Mouse (Mus musculus): ENCODE results near the gene Ankrd44. TPM values are rescaled to one million over a fixed set of nuclear protein-coding genes. Genes with fewer than 3 reads are reported as not detected.

Ankrd44 gene
- polyA plus RNA-seq, 1 experiment = 4.6 TPM

GRCm38 (mm10) chr1:54858898-54859297 lies 67.3 kb downstream of the Ankrd44 start:
- Histone ChIP-seq H3K4me3 (no peak overlapping the region), H3K36me3 (ENCODE audit: control insufficient read depth, insufficient read depth) (no peaks in the 10 kb centered on the region), H3K4me2 (ENCODE audit: low read depth) (no peak overlapping the region), H3K79me2 (ENCODE audit: control insufficient read depth, insufficient read depth) (no peaks in the 10 kb centered on the region), H3K27me3 (ENCODE audit: control insufficient read depth, insufficient read depth, insufficient read length) (no peaks in the 10 kb centered on the region), H3ac (ENCODE audit: control insufficient read depth, insufficient read length) (no peak overlapping the region)
- TF ChIP-seq POLR2A (IDR thresholded peaks at IDR 0.05; ENCODE audit: insufficient read length, low read depth) = no peak

GRCm38 (mm10) chr1:54856502-54856901 lies 69.7 kb downstream of the Ankrd44 start:
- Histone ChIP-seq H3ac (ENCODE audit: control insufficient read depth, insufficient read length) (no peak overlapping the region), H3K27me3 (ENCODE audit: control insufficient read depth, insufficient read depth, insufficient read length) (no peaks in the 10 kb centered on the region), H3K79me2 (ENCODE audit: control insufficient read depth, insufficient read depth) (no peaks in the 10 kb centered on the region), H3K4me2 (ENCODE audit: low read depth) (no peak overlapping the region), H3K4me3 (no peak overlapping the region), H3K36me3 (ENCODE audit: control insufficient read depth, insufficient read depth) (no peaks in the 10 kb centered on the region)
- TF ChIP-seq MYOG (IDR thresholded peaks at IDR 0.05; ENCODE audit: control insufficient read depth in 1 of 3, insufficient read depth in 1 of 3, insufficient read length in 2 of 3, low read depth in 2 of 3) (no peak), TCF3 (IDR thresholded peaks at IDR 0.05; ENCODE audit: insufficient read length, low read depth) (no peak), REST (IDR thresholded peaks at IDR 0.05; ENCODE audit: insufficient read depth, insufficient read length) (no peak), SRF (IDR thresholded peaks at IDR 0.05; ENCODE audit: control insufficient read depth, insufficient read length, low read depth) (no peak), CEBPB (IDR thresholded peaks at IDR 0.05; ENCODE audit: insufficient read depth, poor library complexity, severe bottlenecking) (no peak), E2F4 (IDR thresholded peaks at IDR 0.05; ENCODE audit: insufficient read depth) (no peak)

GRCm38 (mm10) chr1:54855970-54856369 lies 70.2 kb downstream of the Ankrd44 start:
- Histone ChIP-seq H3ac (ENCODE audit: control insufficient read depth, insufficient read length) (no peak overlapping the region), H3K4me3 (no peak overlapping the region), H3K79me2 (ENCODE audit: control insufficient read depth, insufficient read depth) (no peaks in the 10 kb centered on the region), H3K4me2 (ENCODE audit: low read depth) (no peak overlapping the region), H3K36me3 (ENCODE audit: control insufficient read depth, insufficient read depth) (no peaks in the 10 kb centered on the region), H3K27me3 (ENCODE audit: control insufficient read depth, insufficient read depth, insufficient read length) (no peaks in the 10 kb centered on the region)
- TF ChIP-seq CEBPB (IDR thresholded peaks at IDR 0.05; ENCODE audit: insufficient read depth, poor library complexity, severe bottlenecking) (no peak), MYOD1 (IDR thresholded peaks at IDR 0.05; ENCODE audit: control insufficient read depth in 1 of 3, insufficient read length in 2 of 3, low read depth in 2 of 3) (no peak), MAX (IDR thresholded peaks at IDR 0.05; ENCODE audit: low read depth) (no peak), E2F4 (IDR thresholded peaks at IDR 0.05; ENCODE audit: insufficient read depth) (no peak), USF1 (IDR thresholded peaks at IDR 0.05; ENCODE audit: low read depth) (no peak), SRF (IDR thresholded peaks at IDR 0.05; ENCODE audit: control insufficient read depth, insufficient read length, low read depth) (no peak), TCF3 (IDR thresholded peaks at IDR 0.05; ENCODE audit: insufficient read length, low read depth) (no peak), TCF12 (IDR thresholded peaks at IDR 0.05; ENCODE audit: insufficient read depth, poor library complexity, severe bottlenecking) (no peak)

DNA sequence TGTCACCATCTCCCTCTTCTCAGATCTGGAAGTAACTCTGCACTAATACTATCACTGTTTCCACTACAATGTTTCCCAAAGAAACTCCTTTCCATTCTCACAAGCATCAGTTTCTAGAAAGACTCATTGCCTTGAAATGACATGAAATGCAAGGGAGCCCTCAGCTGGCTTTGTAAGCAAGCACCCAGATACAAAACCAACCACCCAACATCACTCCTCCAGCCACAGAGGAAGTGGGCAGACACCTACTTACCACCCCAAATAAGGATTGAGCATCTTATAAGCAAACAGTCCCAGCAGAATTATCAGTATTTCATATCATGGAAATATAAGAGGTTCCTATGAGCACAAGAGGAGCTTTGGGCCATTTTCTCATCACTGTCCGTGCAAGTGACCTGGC lies 71.8 kb downstream of the Ankrd44 start:
- H3K4me2 ChIP-seq (ENCODE audit: low read depth) = no peak overlapping the region
- H3K79me2 ChIP-seq (ENCODE audit: control insufficient read depth, insufficient read depth) = no peaks in the 10 kb centered on the region
- no peak for TF ChIP-seq MAX (IDR thresholded peaks at IDR 0.05; ENCODE audit: low read depth)
- TF ChIP-seq SRF (IDR thresholded peaks at IDR 0.05; ENCODE audit: control insufficient read depth, insufficient read length, low read depth) = no peak
- no peak for TF ChIP-seq POLR2A (IDR thresholded peaks at IDR 0.05; ENCODE audit: insufficient read length, low read depth)
- TF ChIP-seq TCF3 (IDR thresholded peaks at IDR 0.05; ENCODE audit: insufficient read length, low read depth) = no peak
- no peak for TF ChIP-seq E2F4 (IDR thresholded peaks at IDR 0.05; ENCODE audit: insufficient read depth)
- TF ChIP-seq REST (IDR thresholded peaks at IDR 0.05; ENCODE audit: insufficient read depth, insufficient read length) = no peak
- TF ChIP-seq CEBPB (IDR thresholded peaks at IDR 0.05; ENCODE audit: insufficient read depth, poor library complexity, severe bottlenecking) = no peak
- TF ChIP-seq MYOG (IDR thresholded peaks at IDR 0.05; ENCODE audit: control insufficient read depth in 1 of 3, insufficient read depth in 1 of 3, insufficient read length in 2 of 3, low read depth in 2 of 3) = no peak
- TF ChIP-seq TCF12 (IDR thresholded peaks at IDR 0.05; ENCODE audit: insufficient read depth, poor library complexity, severe bottlenecking) = no peak
- TF ChIP-seq POLR2AphosphoS2 (IDR thresholded peaks at IDR 0.05; ENCODE audit: insufficient read length, low read depth) = no peak
- no peak for TF ChIP-seq USF1 (IDR thresholded peaks at IDR 0.05; ENCODE audit: low read depth)
- no peak for TF ChIP-seq MYOD1 (IDR thresholded peaks at IDR 0.05; ENCODE audit: control insufficient read depth in 1 of 3, insufficient read length in 2 of 3, low read depth in 2 of 3)
- no peak overlapping the region for H3K4me3 ChIP-seq
- H3ac ChIP-seq (ENCODE audit: control insufficient read depth, insufficient read length) = no peak overlapping the region
- H3K36me3 ChIP-seq (ENCODE audit: control insufficient read depth, insufficient read depth) = no peaks in the 10 kb centered on the region
- H3K27me3 ChIP-seq (ENCODE audit: control insufficient read depth, insufficient read depth, insufficient read length) = no peaks in the 10 kb centered on the region

GRCm38 (mm10) chr1:54853311-54854000 lies 72.7 kb downstream of the Ankrd44 start:
- no peaks in the 10 kb centered on the region for H3K27me3 ChIP-seq (ENCODE audit: control insufficient read depth, insufficient read depth, insufficient read length)
- no peak overlapping the region for H3ac ChIP-seq (ENCODE audit: control insufficient read depth, insufficient read length)
- TF ChIP-seq USF1 (IDR thresholded peaks at IDR 0.05; ENCODE audit: low read depth) (no peak), TCF3 (IDR thresholded peaks at IDR 0.05; ENCODE audit: insufficient read length, low read depth) (no peak), MYOD1 (IDR thresholded peaks at IDR 0.05; ENCODE audit: control insufficient read depth in 1 of 3, insufficient read length in 2 of 3, low read depth in 2 of 3) (no peak), REST (IDR thresholded peaks at IDR 0.05; ENCODE audit: insufficient read depth, insufficient read length) (no peak), SRF (IDR thresholded peaks at IDR 0.05; ENCODE audit: control insufficient read depth, insufficient read length, low read depth) (no peak), MAX (IDR thresholded peaks at IDR 0.05; ENCODE audit: low read depth) (no peak), POLR2A (IDR thresholded peaks at IDR 0.05; ENCODE audit: insufficient read length, low read depth) (no peak), E2F4 (IDR thresholded peaks at IDR 0.05; ENCODE audit: insufficient read depth) (no peak), POLR2AphosphoS2 (IDR thresholded peaks at IDR 0.05; ENCODE audit: insufficient read length, low read depth) (no peak), TCF12 (IDR thresholded peaks at IDR 0.05; ENCODE audit: insufficient read depth, poor library complexity, severe bottlenecking) (no peak), MYOG (IDR thresholded peaks at IDR 0.05; ENCODE audit: control insufficient read depth in 1 of 3, insufficient read depth in 1 of 3, insufficient read length in 2 of 3, low read depth in 2 of 3) (no peak), CEBPB (IDR thresholded peaks at IDR 0.05; ENCODE audit: insufficient read depth, poor library complexity, severe bottlenecking) (no peak)
- H3K4me2 ChIP-seq (ENCODE audit: low read depth) = no peak overlapping the region
- H3K36me3 ChIP-seq (ENCODE audit: control insufficient read depth, insufficient read depth) = no peaks in the 10 kb centered on the region
- no peak overlapping the region for H3K4me3 ChIP-seq
- H3K79me2 ChIP-seq (ENCODE audit: control insufficient read depth, insufficient read depth) = no peaks in the 10 kb centered on the region

Measured in myocyte (in vitro differentiated cells).